Mouse (Mus musculus) liver, embryonic 13.5 days (tissue): ENCODE measurements around the gene Acox2. TPM values are rescaled to one million over a fixed set of nuclear protein-coding genes. Genes with fewer than 3 reads are reported as not detected.

ENCODE experiments used
- ATAC-seq: fragments of 200-750 bp; cut with Nextera tagmentation; 2 replicates; pipeline ENCODE4 v1.8.0; 2017; ENCODE audit warnings: low read depth, mild to moderate bottlenecking, moderate number of reproducible peaks, moderate library complexity
- DNase-seq: peaks from one replicate; pipeline ENCODE4 v3.0.0; 2022
- H3K27ac ChIP-seq: fragments of 300-500 bp; sonication (generic); 2 replicates; pipeline ENCODE4 v1.5.1; 2015; ENCODE audit warnings: moderate library complexity, mild to moderate bottlenecking, inconsistent platforms
- H3K27me3 ChIP-seq: fragments of 300-500 bp; sonication (generic); 2 replicates; pipeline ENCODE4 v1.6.1; 2015; ENCODE audit warnings: mild to moderate bottlenecking, inconsistent platforms
- H3K36me3 ChIP-seq: fragments of 300-500 bp; sonication (generic); 2 replicates; pipeline ENCODE4 v1.6.1; 2015; ENCODE audit warnings: mild to moderate bottlenecking, inconsistent platforms
- H3K4me1 ChIP-seq: fragments of 300-500 bp; sonication (generic); replicated peaks from 2 replicates; pipeline ENCODE4 v1.6.1; 2015; ENCODE audit warnings: inconsistent platforms
- H3K4me2 ChIP-seq: fragments of 300-500 bp; sonication (generic); 2 replicates; pipeline ENCODE4 v1.6.1; 2015; ENCODE audit warnings: inconsistent platforms, mild to moderate bottlenecking, moderate library complexity
- H3K4me3 ChIP-seq: fragments of 300-500 bp; sonication (generic); replicated peaks from 2 replicates; pipeline ENCODE4 v1.5.1; 2015; ENCODE audit warnings: mild to moderate bottlenecking, inconsistent platforms
- H3K9ac ChIP-seq: fragments of 300-500 bp; sonication (generic); 2 replicates; pipeline ENCODE4 v1.6.1; 2015; ENCODE audit warnings: mild to moderate bottlenecking, inconsistent platforms
- H3K9me3 ChIP-seq: fragments of 300-500 bp; sonication (generic); replicated peaks from 2 replicates; pipeline ENCODE4 v1.6.1; 2016; ENCODE audit warnings: inconsistent platforms
- WGBS: fragments of 180-500 bp; shearing (Covaris S2); methylation state at CpG from one replicate; pipeline ENCODE4 v1.1.7; 2015; ENCODE audit not compliant: insufficient replicate concordance; 5-methylcytosine and 5-hydroxymethylcytosine counted together
- polyA plus RNA-seq: library from polyadenylated mRNA; unstranded; fragments of >200 nt; fragmentation: Nextera tagmentation; extraction: Ambion mirVana; gene quantifications from 2 replicates; pipeline ENCODE4 v1.2.1, GENCODE M21; 2015

Gene Acox2
- polyA plus RNA-seq, 1 experiment from 2014 or later = 9.8 TPM

DNA sequence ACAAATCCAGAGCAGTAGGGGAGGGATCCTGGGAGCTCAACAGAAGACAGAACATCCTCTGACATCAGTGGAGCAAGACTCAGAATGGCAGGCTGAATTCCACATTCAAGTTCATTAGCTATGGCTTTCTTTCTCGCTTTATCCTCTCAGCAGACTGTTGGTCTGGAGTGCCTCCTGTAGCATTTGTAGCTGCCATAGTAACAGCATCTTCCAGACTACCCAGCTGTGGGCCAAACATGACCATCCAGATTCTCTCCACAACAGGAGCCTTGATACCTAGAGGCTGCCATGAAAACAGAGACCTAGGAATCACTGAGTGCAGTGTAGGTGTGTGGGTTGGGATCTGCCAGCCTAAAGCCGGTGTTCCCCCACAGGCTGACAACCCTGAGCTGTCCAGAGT lies 49.3 kb downstream of the Acox2 start:
- Histone ChIP-seq H3K4me1 (peaks cover 9% of the 10 kb centered on the region), H3K27me3 (no peaks in the 10 kb centered on the region), H3K4me2 (no peak overlapping the region), H3K27ac (no peak overlapping the region), H3K9ac (no peak overlapping the region), H3K4me3 (no peak overlapping the region), H3K36me3 (no peaks in the 10 kb centered on the region), H3K9me3 (no peaks in the 10 kb centered on the region)
- WGBS = 79% methylated on average over 2 of the region's 2 CpGs
- DNase-seq (no peak), ATAC-seq (no peak)

- no peaks in the 10 kb centered on the region for H3K9me3 ChIP-seq
- no peak overlapping the region for H3K27ac ChIP-seq
- 65% methylated on average over 3 of the region's 3 CpGs for WGBS
- H3K4me3 ChIP-seq = no peak overlapping the region
- H3K4me1 ChIP-seq = peaks cover 4% of the 10 kb centered on the region
- H3K4me2 ChIP-seq = no peak overlapping the region
- no peaks in the 10 kb centered on the region for H3K27me3 ChIP-seq
- DNase-seq (no peak), ATAC-seq (no peak)
- no peaks in the 10 kb centered on the region for H3K36me3 ChIP-seq
- no peak overlapping the region for H3K9ac ChIP-seq
Measured at GRCm38 (mm10) chr14:8208876-8209275, 50.3 kb downstream of the Acox2 start.

DNA sequence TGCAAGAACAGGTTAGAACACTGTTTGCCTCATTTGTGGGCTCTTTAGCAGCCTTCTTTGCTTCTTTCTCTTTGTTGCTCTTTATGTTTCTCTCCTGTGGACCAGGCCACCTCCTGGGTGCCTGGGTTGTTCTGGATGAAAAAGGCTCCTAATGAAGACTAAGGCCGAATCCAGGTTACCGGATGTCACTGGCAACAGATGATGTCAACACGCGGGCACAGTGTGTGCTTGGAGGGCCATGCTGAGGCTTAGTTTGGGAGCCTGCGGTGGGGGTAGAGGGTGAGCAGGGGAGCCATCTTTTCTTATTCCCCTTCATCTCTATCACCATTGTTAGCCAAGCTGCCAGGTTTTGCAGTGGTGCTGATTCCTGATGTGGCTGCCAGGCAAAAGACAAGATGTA lies 51.6 kb downstream of the Acox2 start:
- WGBS = 73% methylated on average over 5 of the region's 5 CpGs
- no peak overlapping the region for H3K4me2 ChIP-seq
- no peak overlapping the region for H3K4me3 ChIP-seq
- no peak overlapping the region for H3K9ac ChIP-seq
- H3K27me3 ChIP-seq = no peaks in the 10 kb centered on the region
- ATAC-seq (no peak), DNase-seq (no peak)
- no peak overlapping the region for H3K27ac ChIP-seq
- no peaks in the 10 kb centered on the region for H3K9me3 ChIP-seq
- H3K36me3 ChIP-seq = no peaks in the 10 kb centered on the region
- H3K4me1 ChIP-seq = no peaks in the 10 kb centered on the region

DNA sequence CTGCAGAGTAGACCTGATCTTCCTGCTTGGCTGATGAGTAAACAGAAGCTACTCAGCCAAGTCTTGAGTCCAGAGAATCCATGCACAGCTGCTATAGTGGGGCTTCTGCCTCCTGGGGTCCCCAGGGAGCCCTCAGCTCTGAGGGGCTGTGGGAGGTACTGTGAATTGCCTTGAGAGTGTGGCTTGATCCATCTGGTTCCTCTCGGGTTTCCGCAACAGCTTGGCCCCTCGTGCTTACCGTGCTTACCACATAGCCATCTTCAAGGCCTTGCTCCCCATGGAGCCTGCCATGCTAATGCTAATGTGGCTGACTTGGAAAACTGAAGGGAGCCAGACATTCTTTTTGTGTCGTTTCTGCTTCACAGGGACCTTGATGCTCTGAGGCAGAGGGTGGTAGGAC lies 52.0 kb downstream of the Acox2 start:
- no peaks in the 10 kb centered on the region for H3K36me3 ChIP-seq
- H3K4me1 ChIP-seq = no peaks in the 10 kb centered on the region
- 49% methylated on average over 5 of the region's 5 CpGs for WGBS
- no peak overlapping the region for H3K4me3 ChIP-seq
- ATAC-seq (no peak), DNase-seq (no peak)
- no peaks in the 10 kb centered on the region for H3K9me3 ChIP-seq
- no peak overlapping the region for H3K4me2 ChIP-seq
- no peaks in the 10 kb centered on the region for H3K27me3 ChIP-seq
- no peak overlapping the region for H3K9ac ChIP-seq
- H3K27ac ChIP-seq = no peak overlapping the region

GRCm38 (mm10) chr14:8206179-8206910 lies 52.8 kb downstream of the Acox2 start:
- H3K27me3 ChIP-seq = no peaks in the 10 kb centered on the region
- no peaks in the 10 kb centered on the region for H3K36me3 ChIP-seq
- no peak for DNase-seq
- H3K9ac ChIP-seq = no peak overlapping the region
- no peak for ATAC-seq
- no peak overlapping the region for H3K4me2 ChIP-seq
- no peak overlapping the region for H3K4me3 ChIP-seq
- H3K27ac ChIP-seq = no peak overlapping the region
- WGBS = 47% methylated on average over 9 of the region's 9 CpGs
- no peaks in the 10 kb centered on the region for H3K9me3 ChIP-seq
- H3K4me1 ChIP-seq = no peaks in the 10 kb centered on the region

DNA sequence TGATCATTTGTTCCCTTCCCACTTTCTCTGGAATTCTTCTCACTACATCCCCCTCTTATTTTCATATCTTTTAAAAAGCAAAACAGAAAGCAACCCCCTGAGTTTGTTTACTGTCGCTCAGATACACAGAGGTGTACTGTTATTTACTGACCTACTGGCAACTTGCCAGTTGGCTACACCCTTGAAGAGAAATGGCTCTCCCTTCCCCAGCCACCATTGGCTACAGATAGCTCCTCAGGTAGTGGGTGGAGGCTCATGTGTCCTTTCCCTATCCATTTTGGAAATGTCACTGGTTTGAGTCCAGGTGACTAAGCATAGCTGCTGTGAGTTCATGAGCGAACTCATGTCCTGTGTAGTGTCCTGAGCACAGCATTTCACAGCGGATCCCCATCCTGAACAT lies 57.4 kb downstream of the Acox2 start:
- no peaks in the 10 kb centered on the region for H3K27me3 ChIP-seq
- 55% methylated on average over 3 of the region's 3 CpGs for WGBS
- H3K9me3 ChIP-seq = no peaks in the 10 kb centered on the region
- ATAC-seq = no peak
- no peak overlapping the region for H3K4me2 ChIP-seq
- H3K9ac ChIP-seq = no peak overlapping the region
- DNase-seq = no peak
- H3K4me3 ChIP-seq = no peak overlapping the region
- no peak overlapping the region for H3K27ac ChIP-seq
- no peaks in the 10 kb centered on the region for H3K4me1 ChIP-seq
- H3K36me3 ChIP-seq = no peaks in the 10 kb centered on the region

DNA sequence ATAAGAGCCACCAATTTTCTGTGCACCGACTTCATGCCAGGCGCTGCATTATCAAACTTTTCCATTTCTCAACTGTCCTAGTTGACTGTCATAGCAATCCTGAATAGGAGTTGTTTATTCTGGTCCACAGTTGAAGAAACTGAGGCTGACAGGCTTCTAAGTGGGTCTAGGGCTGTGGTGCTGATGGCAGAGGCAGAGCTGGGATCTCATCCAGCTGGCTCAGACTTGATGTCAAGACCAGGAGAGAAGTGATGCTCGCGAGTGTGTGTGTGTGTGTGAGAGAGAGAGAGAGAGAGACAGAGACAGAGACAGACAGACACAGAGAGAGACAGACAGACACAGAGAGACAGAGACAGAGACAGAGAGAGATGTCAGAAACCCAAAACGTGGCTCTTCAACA lies 58.4 kb downstream of the Acox2 start:
- H3K36me3 ChIP-seq = no peaks in the 10 kb centered on the region
- H3K4me2 ChIP-seq = no peak overlapping the region
- no peak overlapping the region for H3K27ac ChIP-seq
- ATAC-seq (no peak), DNase-seq (no peak)
- 82% methylated on average over 5 of the region's 5 CpGs for WGBS
- no peaks in the 10 kb centered on the region for H3K27me3 ChIP-seq
- H3K4me1 ChIP-seq = no peaks in the 10 kb centered on the region
- H3K4me3 ChIP-seq = no peak overlapping the region
- no peaks in the 10 kb centered on the region for H3K9me3 ChIP-seq
- H3K9ac ChIP-seq = no peak overlapping the region

GRCm38 (mm10) chr14:8192727-8193126 lies 66.4 kb downstream of the Acox2 start:
- Histone ChIP-seq H3K36me3 (no peaks in the 10 kb centered on the region), H3K27me3 (no peaks in the 10 kb centered on the region), H3K4me1 (no peaks in the 10 kb centered on the region), H3K4me2 (no peak overlapping the region), H3K4me3 (no peak overlapping the region), H3K27ac (no peak overlapping the region), H3K9me3 (no peaks in the 10 kb centered on the region), H3K9ac (no peak overlapping the region)
- DNase-seq (no peak), ATAC-seq (no peak)
- 72% methylated on average over 6 of the region's 6 CpGs for WGBS

- Histone ChIP-seq H3K27ac (no peak overlapping the region), H3K27me3 (no peaks in the 10 kb centered on the region), H3K9ac (no peak overlapping the region), H3K4me3 (no peak overlapping the region), H3K36me3 (no peaks in the 10 kb centered on the region), H3K4me2 (no peak overlapping the region), H3K4me1 (no peaks in the 10 kb centered on the region), H3K9me3 (no peaks in the 10 kb centered on the region)
- WGBS = 67% methylated on average over 12 of the region's 12 CpGs
- DNase-seq (no peak), ATAC-seq (no peak)
Measured at GRCm38 (mm10) chr14:8191331-8191965, 67.7 kb downstream of the Acox2 start.

GRCm38 (mm10) chr14:8190556-8190955 lies 68.6 kb downstream of the Acox2 start:
- 76% methylated on average over 3 of the region's 3 CpGs for WGBS
- DNase-seq (no peak), ATAC-seq (no peak)
- no peak overlapping the region for H3K9ac ChIP-seq
- H3K9me3 ChIP-seq = no peaks in the 10 kb centered on the region
- H3K4me2 ChIP-seq = no peak overlapping the region
- no peaks in the 10 kb centered on the region for H3K27me3 ChIP-seq
- no peak overlapping the region for H3K27ac ChIP-seq
- no peaks in the 10 kb centered on the region for H3K36me3 ChIP-seq
- no peak overlapping the region for H3K4me3 ChIP-seq
- no peaks in the 10 kb centered on the region for H3K4me1 ChIP-seq

DNA sequence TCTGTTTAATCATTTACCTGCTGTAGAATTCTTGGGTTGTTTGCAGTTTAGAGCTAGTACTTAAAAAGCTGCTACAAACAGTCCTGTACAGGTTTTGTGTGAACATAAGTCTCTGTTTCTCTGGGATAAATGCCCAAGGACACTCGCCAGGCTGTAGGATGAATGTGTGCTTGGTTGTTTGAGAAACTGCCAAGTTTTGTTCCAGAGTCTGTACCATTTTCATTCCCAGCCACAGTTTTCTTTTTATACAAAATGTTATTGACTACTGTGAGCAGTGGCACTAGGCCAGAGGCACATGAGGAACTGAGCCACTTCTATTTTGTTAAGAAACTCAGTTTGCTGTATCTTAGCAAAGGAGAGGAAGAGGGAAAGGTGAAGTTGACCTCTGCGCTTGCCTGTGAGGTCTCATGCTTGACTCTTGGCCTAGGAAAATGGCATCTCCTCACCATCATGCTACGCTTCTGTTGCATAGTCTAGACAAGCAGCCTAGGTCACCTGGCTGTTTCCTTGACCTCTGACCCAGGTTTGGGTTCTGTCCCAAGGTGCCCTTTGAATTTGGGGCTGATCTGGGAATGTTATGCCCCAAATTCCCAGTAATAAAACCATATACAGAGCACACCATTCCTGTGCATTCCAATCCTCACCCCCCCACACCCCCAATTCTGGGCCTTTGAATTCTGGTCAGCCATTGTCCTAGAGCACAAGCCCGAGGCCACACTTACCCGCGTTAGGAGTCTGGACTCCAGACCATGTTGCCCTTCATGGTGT lies 72.7 kb downstream of the Acox2 start:
- Histone ChIP-seq H3K4me2 (no peak overlapping the region), H3K27me3 (no peaks in the 10 kb centered on the region), H3K9me3 (no peaks in the 10 kb centered on the region), H3K27ac (no peak overlapping the region), H3K9ac (no peak overlapping the region), H3K36me3 (no peaks in the 10 kb centered on the region), H3K4me3 (no peak overlapping the region), H3K4me1 (no peaks in the 10 kb centered on the region)
- 71% methylated on average over 6 of the region's 6 CpGs for WGBS
- DNase-seq = no peak
- no peak for ATAC-seq
